Mouse (Mus musculus) MEL-GATA-1-ER (cell line): ENCODE measurements around the gene Mgat5b.

Experiments used
- DNase-seq: peaks from one replicate; pipeline ENCODE4 v3.0.0-alpha.2; 2012; ENCODE audit warnings: low read depth; ENCODE audit errors: extremely low read depth

The Mgat5b gene

DNA sequence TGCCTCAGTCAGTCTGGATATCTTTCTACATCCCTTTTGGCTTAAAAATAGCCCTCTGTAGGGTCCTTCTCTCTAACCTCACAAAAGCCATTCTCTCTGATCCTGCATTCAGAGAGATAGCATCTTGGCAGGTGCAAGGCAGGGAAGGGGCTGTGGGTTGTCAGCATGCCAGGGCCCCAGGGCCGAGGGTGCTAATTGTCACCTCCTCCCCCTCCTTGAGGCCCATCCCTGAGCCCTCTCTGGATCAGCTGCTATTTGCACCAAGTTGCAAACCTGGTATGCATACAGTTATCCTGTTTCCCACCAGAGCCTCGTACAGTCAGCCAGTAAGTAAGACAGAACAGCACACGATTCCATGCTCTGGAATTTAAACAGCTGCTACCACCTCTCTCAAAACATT is 111.4 kb downstream of the Mgat5b start:
- no peak for DNase-seq

- peak; percentile 20 for DNase-seq
Observed at GRCm38 (mm10) chr11:117030471-117031101, 111.9 kb downstream of the Mgat5b start.

GRCm38 (mm10) chr11:117031249-117031648 is 112.6 kb downstream of the Mgat5b start:
- DNase-seq = peak; percentile 72

DNA sequence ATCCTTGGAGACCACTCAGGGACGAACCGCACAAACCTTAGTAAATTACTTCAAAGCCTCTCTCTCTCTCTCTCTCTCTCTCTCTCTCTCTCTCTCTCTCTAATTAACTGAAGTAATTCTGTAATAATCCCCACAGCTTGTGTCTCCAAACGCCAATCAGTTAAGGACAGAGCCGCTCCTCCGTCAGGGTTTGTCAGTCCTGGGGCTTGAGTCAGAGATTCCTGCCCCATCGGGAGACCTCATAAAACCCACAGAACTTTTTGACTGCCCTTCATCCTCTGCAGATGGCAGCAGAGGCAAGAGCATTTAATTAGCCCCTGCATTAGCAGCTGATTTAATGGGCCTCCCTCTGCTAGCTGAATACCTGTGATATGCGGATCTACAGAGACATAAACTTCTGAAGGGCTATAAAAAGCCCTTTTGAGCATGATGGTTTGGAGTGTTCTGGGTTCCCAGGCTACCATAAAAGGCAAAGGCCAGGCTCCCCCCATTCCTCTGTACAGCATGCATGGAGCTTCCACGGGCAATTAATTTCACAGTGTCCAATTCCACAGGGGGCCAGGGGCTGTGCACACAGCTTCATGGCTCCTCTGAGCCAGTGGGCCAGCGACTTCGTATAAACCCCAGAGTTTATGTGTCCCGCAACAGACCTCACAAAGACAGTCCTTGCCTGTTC is 117.1 kb downstream of the Mgat5b start:
- no peak for DNase-seq
